Mouse (Mus musculus) thymus, adult 18-20 months (tissue): ENCODE results near the gene Myof.

Experiments used
- DNase-seq, 2 experiments: peaks; one replicate each; pipeline ENCODE4 v3.0.0; 2022; ENCODE audit warnings: mixed read lengths in 2 of 2

Gene Myof

DNA sequence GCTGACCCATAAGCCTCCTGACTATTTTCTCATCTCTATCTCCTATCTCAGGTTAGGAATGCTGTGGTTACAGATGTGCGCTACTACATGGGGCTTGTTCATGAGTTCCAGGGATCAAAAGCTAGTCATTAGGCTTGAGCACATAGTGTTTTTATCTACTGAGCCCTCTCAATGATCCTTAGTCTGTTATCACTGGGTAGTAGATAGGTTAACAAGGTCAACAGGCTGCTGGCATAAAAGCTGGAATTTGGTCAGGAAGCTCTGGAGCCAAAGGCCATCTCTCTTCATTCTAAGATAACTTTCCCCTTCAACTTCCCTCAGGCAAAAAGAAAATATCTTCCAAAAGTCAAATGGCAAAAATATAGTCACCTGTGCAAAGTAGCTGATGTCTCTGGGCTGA is 183.1 kb downstream of the Myof start:
- DNase-seq, result no peak

GRCm38 (mm10) chr19:37858406-37859081 is 184.8 kb downstream of the Myof start:
- no peak for DNase-seq

- DNase-seq, result no peak
These were observed 191.3 kb downstream of the Myof start for GRCm38 (mm10) chr19:37852056-37852455.

DNA sequence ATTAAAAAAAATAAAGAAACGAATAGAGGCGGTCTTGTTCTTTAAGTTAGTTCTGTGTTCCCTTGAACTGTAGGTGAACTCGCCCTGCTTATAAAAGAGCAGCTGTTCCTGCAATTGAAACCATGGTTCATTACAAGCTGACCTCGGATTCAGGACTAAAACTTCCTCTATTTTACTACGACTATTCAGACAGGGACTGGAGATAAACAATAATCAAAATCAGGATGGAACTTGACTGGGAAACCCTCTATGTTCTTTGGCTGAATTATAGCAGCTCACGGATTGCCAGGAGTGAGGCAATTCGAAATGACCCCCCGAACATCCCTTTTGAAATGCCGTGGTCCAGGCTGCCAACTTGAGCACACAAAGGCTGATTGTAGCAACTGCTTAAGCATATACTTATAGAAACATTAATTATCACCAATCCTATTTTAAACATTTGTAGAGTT is 191.8 kb downstream of the Myof start:
- no peak for DNase-seq
